Mouse (Mus musculus): Measurements from ENCODE around the gene Fadd. TPM values are rescaled to one million over a fixed set of nuclear protein-coding genes. Genes with fewer than 3 reads are reported as not detected.

Fadd gene
- polyA plus RNA-seq, 1 experiment from 2014 or later, result 4.4 TPM

GRCm38 (mm10) chr7:144577876-144578275 is 4.4 kb downstream of the Fadd start:
- H3K9ac ChIP-seq, result no peak overlapping the region
- H3K27me3 ChIP-seq, result no peaks in the 10 kb centered on the region
- no peak overlapping the region for H3K4me2 ChIP-seq
- no peaks in the 10 kb centered on the region for H3K9me3 ChIP-seq (replicated peaks)
- ATAC-seq (ENCODE audit: insufficient read depth), result no peak
- no peak overlapping the region for H3K4me3 ChIP-seq (replicated peaks)
- H3K36me3 ChIP-seq (replicated peaks), result peaks cover 21% of the 10 kb centered on the region
- 72% methylated on average over 5 of the region's 5 CpGs for WGBS (ENCODE audit: insufficient replicate concordance)
- H3K27ac ChIP-seq (replicated peaks), result no peak overlapping the region
- H3K4me1 ChIP-seq (replicated peaks), result peaks cover 27% of the 10 kb centered on the region

GRCm38 (mm10) chr7:144572234-144572633 is 10.0 kb downstream of the Fadd start:
- Histone ChIP-seq H3K27ac (replicated peaks) (no peak overlapping the region), H3K9me3 (replicated peaks) (no peaks in the 10 kb centered on the region), H3K4me1 (replicated peaks) (no peaks in the 10 kb centered on the region), H3K4me3 (replicated peaks) (no peak overlapping the region), H3K4me2 (no peak overlapping the region), H3K9ac (no peak overlapping the region), H3K27me3 (peaks cover 15% of the 10 kb centered on the region; the same call in 1 of the 2 replicates), H3K36me3 (replicated peaks) (no peaks in the 10 kb centered on the region)
- no peak for ATAC-seq (ENCODE audit: insufficient read depth)
- WGBS (ENCODE audit: insufficient replicate concordance), result 65% methylated on average over 5 of the region's 5 CpGs

- H3K4me3 ChIP-seq (replicated peaks), result no peak overlapping the region
- ATAC-seq (ENCODE audit: insufficient read depth), result no peak
- H3K4me2 ChIP-seq, result no peak overlapping the region
Observed at GRCm38 (mm10) chr7:144571598-144571997, 10.7 kb downstream of the Fadd start.

GRCm38 (mm10) chr7:144569428-144569827 is 12.8 kb downstream of the Fadd start:
- H3K36me3 ChIP-seq (replicated peaks), result no peaks in the 10 kb centered on the region
- ATAC-seq (ENCODE audit: insufficient read depth), result no peak
- H3K4me1 ChIP-seq (replicated peaks), result no peaks in the 10 kb centered on the region
- H3K4me3 ChIP-seq (replicated peaks), result no peak overlapping the region
- no peak overlapping the region for H3K9ac ChIP-seq
- H3K27ac ChIP-seq (replicated peaks), result no peak overlapping the region
- H3K4me2 ChIP-seq, result no peak overlapping the region
- WGBS (ENCODE audit: insufficient replicate concordance), result 67% methylated on average over 7 of the region's 7 CpGs
- H3K9me3 ChIP-seq (replicated peaks), result no peaks in the 10 kb centered on the region
- peaks cover 15% of the 10 kb centered on the region for H3K27me3 ChIP-seq

More at GRCm38 (mm10) chr7:144571598-144571997, 10.7 kb downstream of the Fadd start:
- Histone ChIP-seq H3K27ac (replicated peaks) (no peak overlapping the region), H3K27me3 (peaks cover 15% of the 10 kb centered on the region; the same call in 1 of the 2 replicates), H3K9ac (no peak overlapping the region), H3K4me1 (replicated peaks) (no peaks in the 10 kb centered on the region), H3K9me3 (replicated peaks) (no peaks in the 10 kb centered on the region), H3K36me3 (replicated peaks) (no peaks in the 10 kb centered on the region)

- Histone ChIP-seq H3K9ac (no peak overlapping the region), H3K27ac (replicated peaks) (no peak overlapping the region)
Observed at GRCm38 (mm10) chr7:144568091-144568490, 14.2 kb downstream of the Fadd start.

GRCm38 (mm10) chr7:144566921-144567682 is 15.2 kb downstream of the Fadd start:
- no peaks in the 10 kb centered on the region for H3K36me3 ChIP-seq (replicated peaks)
- peaks cover 13% of the 10 kb centered on the region for H3K27me3 ChIP-seq
- H3K9me3 ChIP-seq (replicated peaks), result no peaks in the 10 kb centered on the region
- no peak overlapping the region for H3K4me3 ChIP-seq (replicated peaks)
- no peak for ATAC-seq (ENCODE audit: insufficient read depth)
- H3K9ac ChIP-seq, result no peak overlapping the region; the same call in 1 of the 2 replicates
- H3K4me2 ChIP-seq, result no peak overlapping the region
- H3K27ac ChIP-seq (replicated peaks), result no peak overlapping the region
- no peaks in the 10 kb centered on the region for H3K4me1 ChIP-seq (replicated peaks)
- 49% methylated on average over 3 of the region's 3 CpGs for whole genome bisulfite sequencing (ENCODE audit: insufficient replicate concordance)

More at GRCm38 (mm10) chr7:144568091-144568490, 14.2 kb downstream of the Fadd start:
- ATAC-seq (ENCODE audit: insufficient read depth), result no peak
- Histone ChIP-seq H3K4me3 (replicated peaks) (no peak overlapping the region), H3K9me3 (replicated peaks) (no peaks in the 10 kb centered on the region), H3K27me3 (peaks cover 15% of the 10 kb centered on the region), H3K4me1 (replicated peaks) (no peaks in the 10 kb centered on the region), H3K4me2 (no peak overlapping the region), H3K36me3 (replicated peaks) (no peaks in the 10 kb centered on the region)

- Histone ChIP-seq H3K36me3 (replicated peaks) (no peaks in the 10 kb centered on the region), H3K9me3 (replicated peaks) (no peaks in the 10 kb centered on the region), H3K4me1 (replicated peaks) (no peaks in the 10 kb centered on the region), H3K27me3 (peaks cover 15% of the 10 kb centered on the region), H3K4me3 (replicated peaks) (no peak overlapping the region), H3K9ac (no peak overlapping the region), H3K27ac (replicated peaks) (no peak overlapping the region), H3K4me2 (no peak overlapping the region)
- no peak for ATAC-seq (ENCODE audit: insufficient read depth)
- 61% methylated on average over 9 of the region's 9 CpGs for WGBS (ENCODE audit: insufficient replicate concordance)
Observed at GRCm38 (mm10) chr7:144563456-144564155, 18.7 kb downstream of the Fadd start.

- ATAC-seq (ENCODE audit: insufficient read depth), result no peak
- WGBS (ENCODE audit: insufficient replicate concordance), result 42% methylated on average over 3 of the region's 3 CpGs
- H3K9me3 ChIP-seq (replicated peaks), result no peaks in the 10 kb centered on the region
Observed at GRCm38 (mm10) chr7:144562016-144562415, 20.2 kb downstream of the Fadd start.

GRCm38 (mm10) chr7:144560594-144560993 is 21.7 kb downstream of the Fadd start:
- Histone ChIP-seq H3K4me3 (replicated peaks) (no peak overlapping the region), H3K36me3 (replicated peaks) (no peaks in the 10 kb centered on the region), H3K27ac (replicated peaks) (no peak overlapping the region), H3K9me3 (replicated peaks) (no peaks in the 10 kb centered on the region), H3K4me2 (no peak overlapping the region), H3K27me3 (peaks cover 17% of the 10 kb centered on the region), H3K9ac (no peak overlapping the region), H3K4me1 (replicated peaks) (no peaks in the 10 kb centered on the region)
- ATAC-seq (ENCODE audit: insufficient read depth), result no peak
- 52% methylated on average over 4 of the region's 4 CpGs for WGBS (ENCODE audit: insufficient replicate concordance)

More at GRCm38 (mm10) chr7:144562016-144562415, 20.2 kb downstream of the Fadd start:
- H3K27me3 ChIP-seq, result peaks cover 10% of the 10 kb centered on the region
- H3K36me3 ChIP-seq (replicated peaks), result no peaks in the 10 kb centered on the region
- H3K27ac ChIP-seq (replicated peaks), result no peak overlapping the region
- H3K9ac ChIP-seq, result no peak overlapping the region
- no peak overlapping the region for H3K4me2 ChIP-seq
- no peaks in the 10 kb centered on the region for H3K4me1 ChIP-seq (replicated peaks)
- no peak overlapping the region for H3K4me3 ChIP-seq (replicated peaks)

- Histone ChIP-seq H3K4me2 (no peak overlapping the region), H3K4me1 (replicated peaks) (peaks cover 6% of the 10 kb centered on the region), H3K27me3 (peaks cover 21% of the 10 kb centered on the region), H3K9ac (no peak overlapping the region), H3K9me3 (replicated peaks) (no peaks in the 10 kb centered on the region), H3K27ac (replicated peaks) (no peak overlapping the region), H3K36me3 (replicated peaks) (no peaks in the 10 kb centered on the region), H3K4me3 (replicated peaks) (no peak overlapping the region)
- 47% methylated on average over 6 of the region's 6 CpGs for WGBS (ENCODE audit: insufficient replicate concordance)
- ATAC-seq (ENCODE audit: insufficient read depth), result no peak
Observed at GRCm38 (mm10) chr7:144558552-144558951, 23.7 kb downstream of the Fadd start.

- peaks cover 11% of the 10 kb centered on the region for H3K27me3 ChIP-seq
- peak overlapping the region; percentile 53 for H3K27ac ChIP-seq (replicated peaks)
- no peaks in the 10 kb centered on the region for H3K9me3 ChIP-seq (replicated peaks)
- H3K4me2 ChIP-seq, result peak overlapping the region; percentile 90
- H3K4me1 ChIP-seq (replicated peaks), result peaks cover 41% of the 10 kb centered on the region
- ATAC-seq (ENCODE audit: insufficient read depth), result peak; percentile 5; the same call in 1 of the 2 replicates
- H3K36me3 ChIP-seq (replicated peaks), result peaks cover 19% of the 10 kb centered on the region
- 28% methylated on average over 8 of the region's 8 CpGs for WGBS (ENCODE audit: insufficient replicate concordance)
- peak overlapping the region; percentile 92 for H3K4me3 ChIP-seq (replicated peaks)
- H3K9ac ChIP-seq, result peak overlapping the region; percentile 65
Observed at GRCm38 (mm10) chr7:144554123-144554472, 28.2 kb downstream of the Fadd start.
